Mouse (Mus musculus) kidney, embryonic 14.5 days (tissue): ENCODE measurements around the gene Abca17. TPM values are rescaled to one million over a fixed set of nuclear protein-coding genes. Genes with fewer than 3 reads are reported as not detected.
A peak's percentile ranks its signal among the peaks of the same experiment; 100 is the strongest.

Source experiments
- ATAC-seq: fragments of 200-750 bp; cut with Nextera tagmentation; 2 replicates; pipeline ENCODE4 v1.8.0; 2017; ENCODE audit warnings: moderate number of reproducible peaks, mild to moderate bottlenecking, moderate TSS enrichment, moderate library complexity; ENCODE audit not compliant: low FRiP score, low TSS enrichment
- H3K27ac ChIP-seq: fragments of 300-500 bp; sonication (generic); 2 replicates; pipeline ENCODE4 v1.5.1; 2014; ENCODE audit warnings: low read depth, mild to moderate bottlenecking, low read length, moderate library complexity, mixed read lengths
- H3K27me3 ChIP-seq: fragments of 300-500 bp; sonication (generic); 2 replicates; pipeline ENCODE4 v1.6.1; 2014; ENCODE audit warnings: mild to moderate bottlenecking, low read length; ENCODE audit not compliant: control insufficient read depth, insufficient read depth
- H3K36me3 ChIP-seq: fragments of 300-500 bp; sonication (generic); 2 replicates; pipeline ENCODE4 v1.6.1; 2014; ENCODE audit warnings: low read length, mixed read lengths; ENCODE audit not compliant: control insufficient read depth, insufficient read depth
- H3K4me1 ChIP-seq: fragments of 300-500 bp; sonication (generic); 2 replicates; pipeline ENCODE4 v1.6.1; 2014; ENCODE audit warnings: low read length, mixed read lengths; ENCODE audit not compliant: control insufficient read depth, insufficient read depth
- H3K4me2 ChIP-seq: fragments of 300-500 bp; sonication (generic); replicated peaks from 2 replicates; pipeline ENCODE4 v1.6.1; 2014; ENCODE audit warnings: low read depth, mild to moderate bottlenecking, low read length
- H3K4me3 ChIP-seq: fragments of 300-500 bp; sonication (generic); 2 replicates; pipeline ENCODE4 v1.5.1; 2014; ENCODE audit warnings: mild to moderate bottlenecking, low read length
- H3K9ac ChIP-seq: fragments of 300-500 bp; sonication (generic); 2 replicates; pipeline ENCODE4 v1.6.1; 2014; ENCODE audit warnings: low read depth, mild to moderate bottlenecking, low read length, moderate library complexity
- H3K9me3 ChIP-seq: fragments of 300-500 bp; sonication (generic); 2 replicates; pipeline ENCODE4 v1.6.1; 2016; ENCODE audit warnings: low read length; ENCODE audit not compliant: control insufficient read depth
- WGBS: fragments of 180-500 bp; shearing (Covaris S2); extraction: QIAGEN DNeasy Blood & Tissue Kit; methylation state at CpG from one replicate; pipeline ENCODE4 v1.1.7; 2014; 5-methylcytosine and 5-hydroxymethylcytosine counted together
- polyA plus RNA-seq: library from polyadenylated mRNA; unstranded; fragments of >200 nt; fragmentation: Nextera tagmentation; extraction: Ambion mirVana; gene quantifications from 2 replicates; pipeline ENCODE4 v1.2.1, GENCODE M21; 2014

Abca17 gene
- polyA plus RNA-seq, 1 experiment from 2014 or later = not detected

DNA sequence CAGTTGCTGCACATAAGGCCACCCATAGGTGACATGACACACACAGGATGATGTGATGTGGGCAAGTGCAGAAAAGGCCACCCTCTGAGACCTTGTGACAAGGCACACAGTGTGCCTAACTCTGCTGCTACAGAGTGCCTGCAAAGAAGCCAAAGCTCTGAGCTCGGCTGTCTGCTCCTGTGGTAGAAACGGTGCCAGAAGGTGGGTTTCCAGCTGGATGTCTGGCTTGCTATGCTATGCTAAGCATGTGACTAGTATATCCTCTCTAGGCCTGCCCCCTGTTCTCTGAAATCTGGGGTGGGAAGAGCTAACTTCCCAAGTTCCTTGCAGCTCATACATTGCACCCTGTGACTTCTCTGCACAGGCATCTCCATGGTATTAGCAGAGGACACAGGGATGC lies 86.1 kb downstream of the Abca17 start:
- Histone ChIP-seq H3K27ac (no peak overlapping the region), H3K9ac (no peak overlapping the region), H3K27me3 (no peaks in the 10 kb centered on the region), H3K9me3 (no peaks in the 10 kb centered on the region), H3K36me3 (no peaks in the 10 kb centered on the region), H3K4me1 (no peaks in the 10 kb centered on the region), H3K4me3 (no peak overlapping the region), H3K4me2 (no peak overlapping the region)
- ATAC-seq = no peak
- 82% methylated on average over 2 of the region's 2 CpGs for WGBS

DNA sequence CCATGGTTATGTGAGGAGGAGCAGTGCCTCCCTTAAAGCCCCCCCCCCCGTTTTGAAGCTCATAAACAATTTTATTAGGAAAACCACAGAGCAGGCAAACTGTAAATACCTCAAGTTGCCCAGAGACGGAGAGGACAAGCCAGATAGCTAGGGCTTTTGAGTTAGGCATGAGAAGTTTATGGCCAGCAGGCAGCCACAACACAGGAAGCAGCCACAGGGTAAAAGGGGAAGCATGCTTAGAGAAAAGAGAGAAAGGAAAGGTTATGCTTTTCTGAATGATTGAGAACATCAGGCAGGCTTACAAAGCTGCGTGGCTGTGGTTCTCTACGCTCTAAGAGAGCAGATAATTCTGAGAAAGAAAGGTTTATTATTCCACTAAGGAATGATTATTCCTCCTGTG lies 90.4 kb downstream of the Abca17 start:
- Histone ChIP-seq H3K9me3 (no peaks in the 10 kb centered on the region), H3K4me3 (no peak overlapping the region), H3K9ac (no peak overlapping the region), H3K27me3 (no peaks in the 10 kb centered on the region), H3K36me3 (no peaks in the 10 kb centered on the region), H3K4me1 (no peaks in the 10 kb centered on the region), H3K4me2 (no peak overlapping the region), H3K27ac (no peak overlapping the region)
- no peak for ATAC-seq
- 66% methylated on average over 4 of the region's 4 CpGs for whole genome bisulfite sequencing

DNA sequence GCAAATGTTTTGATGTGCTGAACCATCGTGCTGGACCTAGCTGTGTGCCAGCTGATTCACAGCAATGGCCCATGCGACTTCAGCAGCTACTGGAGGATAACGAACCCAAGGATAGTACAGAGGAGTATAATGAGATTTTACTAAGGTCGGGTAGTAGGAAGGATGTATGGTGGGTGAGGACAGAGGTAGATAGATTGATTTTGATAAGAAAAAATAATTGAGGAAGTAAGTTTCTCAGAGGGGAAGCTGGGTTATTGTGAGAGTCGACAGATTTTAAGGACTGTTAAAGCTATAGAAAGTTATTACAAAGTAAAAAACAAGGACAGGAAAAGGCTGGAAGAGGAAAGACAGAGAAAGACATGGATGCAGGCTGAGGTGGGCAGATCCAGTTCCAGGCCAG lies 91.2 kb downstream of the Abca17 start:
- no peak for ATAC-seq
- Histone ChIP-seq H3K27me3 (no peaks in the 10 kb centered on the region), H3K9me3 (no peaks in the 10 kb centered on the region), H3K4me3 (no peak overlapping the region), H3K36me3 (no peaks in the 10 kb centered on the region), H3K4me1 (no peaks in the 10 kb centered on the region), H3K4me2 (no peak overlapping the region), H3K27ac (no peak overlapping the region), H3K9ac (no peak overlapping the region)
- 71% methylated on average over 5 of the region's 5 CpGs for WGBS

DNA sequence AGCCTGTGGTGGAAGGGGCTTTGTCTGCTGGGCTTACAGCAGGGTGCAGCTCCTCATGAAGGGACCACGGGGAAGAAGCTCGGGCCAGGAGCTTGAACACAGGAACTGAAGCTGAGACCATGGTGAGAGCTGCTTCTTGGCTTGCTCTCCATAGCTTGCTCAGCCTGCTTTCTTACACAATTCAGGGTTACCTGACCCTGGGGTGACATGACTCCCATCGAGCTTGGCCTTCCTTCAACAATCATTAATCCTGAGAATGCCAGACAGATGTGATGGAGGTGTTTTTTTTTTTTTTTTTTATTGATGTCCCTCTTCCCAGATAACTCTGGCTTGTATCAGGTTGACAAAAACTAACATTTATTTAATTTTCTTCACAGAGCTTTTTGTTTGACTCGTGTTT lies 91.9 kb downstream of the Abca17 start:
- 54% methylated on average over 4 of the region's 4 CpGs for WGBS
- ATAC-seq = no peak
- H3K4me3 ChIP-seq = no peak overlapping the region
- no peaks in the 10 kb centered on the region for H3K4me1 ChIP-seq
- no peak overlapping the region for H3K4me2 ChIP-seq
- H3K9me3 ChIP-seq = no peaks in the 10 kb centered on the region
- no peaks in the 10 kb centered on the region for H3K36me3 ChIP-seq
- no peak overlapping the region for H3K9ac ChIP-seq
- no peaks in the 10 kb centered on the region for H3K27me3 ChIP-seq
- H3K27ac ChIP-seq = no peak overlapping the region

DNA sequence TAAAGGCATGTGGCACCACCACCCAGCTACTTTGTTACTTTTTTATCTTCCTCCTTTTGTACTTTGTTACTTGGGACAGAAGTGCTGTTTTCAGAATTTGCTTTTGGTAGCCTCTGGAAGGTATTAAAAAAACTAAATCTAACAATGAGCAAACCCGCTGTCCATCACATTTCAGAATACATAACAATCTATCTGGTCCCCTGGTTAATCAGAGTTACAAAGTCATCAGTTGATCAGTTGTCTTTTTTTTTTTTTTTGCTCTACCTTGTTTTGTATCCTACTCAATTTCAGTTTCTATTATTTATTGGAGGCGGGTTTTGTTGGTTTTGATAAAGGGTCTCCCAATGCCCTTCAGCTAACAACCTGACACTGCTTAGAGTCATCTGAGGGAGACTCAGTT lies 98.5 kb downstream of the Abca17 start:
- no peaks in the 10 kb centered on the region for H3K9me3 ChIP-seq
- H3K4me3 ChIP-seq = 0 out of 2 replicates have a peak overlapping the region, but pooled peaks have one; percentile 85
- H3K27me3 ChIP-seq = no peaks in the 10 kb centered on the region
- WGBS = 94% methylated on average over 2 of the region's 2 CpGs
- ATAC-seq = no peak
- peaks cover 8% of the 10 kb centered on the region; the same call in 1 of the 2 replicates for H3K4me1 ChIP-seq
- H3K27ac ChIP-seq = no peak overlapping the region
- H3K9ac ChIP-seq = no peak overlapping the region
- no peak overlapping the region for H3K4me2 ChIP-seq
- peaks cover 21% of the 10 kb centered on the region for H3K36me3 ChIP-seq

DNA sequence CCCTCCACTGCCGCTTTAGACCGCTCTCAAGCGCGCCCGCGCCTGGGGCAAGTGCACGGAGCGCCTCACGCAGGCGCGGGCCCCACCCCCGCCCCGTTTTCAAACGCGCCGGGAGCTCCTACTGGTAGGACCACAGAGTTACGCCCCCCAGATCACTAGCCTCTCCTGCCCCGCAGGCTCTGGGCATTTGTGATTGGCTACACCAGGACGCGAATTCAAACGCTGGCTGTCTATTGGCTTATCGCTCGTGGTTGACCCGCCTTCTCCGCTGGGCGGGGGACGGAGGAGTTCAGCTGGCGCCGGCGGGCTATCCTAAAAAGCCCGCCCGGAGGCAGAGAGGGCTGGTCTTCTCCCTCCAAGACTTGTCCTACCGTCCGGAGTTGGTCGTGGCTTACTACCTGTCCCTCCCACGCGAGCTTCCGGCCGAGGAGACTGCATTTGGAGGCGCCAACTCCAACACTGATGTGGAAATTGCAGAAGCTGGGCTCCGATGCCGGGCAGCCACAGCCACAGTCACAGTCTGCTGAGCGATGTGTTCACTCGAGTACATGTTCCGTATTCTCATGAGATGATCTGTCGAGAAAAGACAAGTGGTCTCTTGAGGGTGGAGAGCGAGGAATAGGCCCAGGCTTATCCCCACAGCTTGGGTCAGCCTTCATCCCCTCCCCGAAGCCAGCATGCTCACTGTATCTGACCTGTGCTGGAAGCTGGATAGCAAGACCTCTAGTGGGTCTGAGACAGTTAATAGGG lies 99.4 kb downstream of the Abca17 start, which contains the start of gene Ccnf:
Gene Ccnf (minus strand): TSS at position 165 of the 750 bp plus-strand sequence.
- peak within 1 kb of the TSS; percentile 89 for H3K9ac ChIP-seq
- no peaks in the 10 kb centered on the region for H3K9me3 ChIP-seq
- peaks cover 8% of the 10 kb centered on the region; the same call in 1 of the 2 replicates for H3K4me1 ChIP-seq
- under 1% methylated on average over 48 of the region's 48 CpGs for WGBS
- H3K36me3 ChIP-seq = peaks cover 27% of the 10 kb centered on the region
- H3K27me3 ChIP-seq = no peaks in the 10 kb centered on the region
- peak; percentile 100 for ATAC-seq
- peak within 1 kb of the TSS; percentile 76 for H3K27ac ChIP-seq
- peak within 1 kb of the TSS; percentile 65 for H3K4me2 ChIP-seq
- peak within 1 kb of the TSS; percentile 85 for H3K4me3 ChIP-seq

DNA sequence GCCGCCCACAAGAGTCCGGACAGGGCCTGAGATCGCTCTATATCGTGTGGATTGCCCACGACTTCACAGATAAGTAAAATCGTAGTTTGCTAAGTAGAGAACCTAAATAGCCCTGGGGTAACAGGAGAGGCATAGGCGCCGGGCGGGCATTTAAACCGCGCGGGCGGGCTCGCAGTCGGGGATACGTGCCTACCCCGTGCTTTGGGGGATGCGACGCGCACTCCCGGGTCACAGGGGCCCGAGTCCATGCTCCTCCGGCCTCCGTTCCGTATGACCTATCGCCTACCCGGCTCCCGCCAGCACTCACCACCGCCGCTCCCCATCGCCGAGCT lies 99.9 kb downstream of the Abca17 start:
- H3K4me3 ChIP-seq = peak overlapping the region; percentile 85
- H3K9me3 ChIP-seq = no peaks in the 10 kb centered on the region
- peak overlapping the region; percentile 65 for H3K4me2 ChIP-seq
- H3K4me1 ChIP-seq = peaks cover 8% of the 10 kb centered on the region; the same call in 1 of the 2 replicates
- peak overlapping the region; percentile 89 for H3K9ac ChIP-seq
- peak overlapping the region; percentile 60; the same call in 1 of the 2 replicates for H3K27ac ChIP-seq
- no peaks in the 10 kb centered on the region for H3K27me3 ChIP-seq
- H3K36me3 ChIP-seq = peaks cover 31% of the 10 kb centered on the region
- WGBS = under 1% methylated on average over 32 of the region's 32 CpGs
- no peak for ATAC-seq

DNA sequence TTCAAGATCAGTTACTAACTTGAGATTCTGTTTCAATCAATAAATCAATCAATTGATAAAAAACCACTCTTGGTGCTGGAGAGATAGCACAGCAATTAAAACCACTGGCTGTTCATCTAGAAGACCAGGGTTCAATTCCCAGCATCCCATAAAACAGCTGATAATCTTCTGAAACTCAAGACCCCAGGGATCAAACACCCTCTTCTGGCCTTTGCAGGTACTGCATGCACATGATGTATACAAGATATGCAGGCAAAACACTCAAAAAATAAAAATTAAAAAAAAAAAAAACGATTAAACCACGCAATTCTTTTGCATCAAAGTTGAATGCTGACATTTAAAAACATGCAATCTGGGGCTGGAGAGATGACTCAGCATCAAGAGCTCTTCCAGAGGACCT lies 102.2 kb downstream of the Abca17 start:
- peaks cover 9% of the 10 kb centered on the region; the same call in 1 of the 2 replicates for H3K9me3 ChIP-seq
- no peak for ATAC-seq
- H3K27ac ChIP-seq = no peak overlapping the region
- no peak overlapping the region for H3K9ac ChIP-seq
- H3K4me1 ChIP-seq = peaks cover 8% of the 10 kb centered on the region; the same call in 1 of the 2 replicates
- no peaks in the 10 kb centered on the region for H3K27me3 ChIP-seq
- no peak overlapping the region for H3K4me2 ChIP-seq
- WGBS = 96% methylated on average over 2 of the region's 2 CpGs
- H3K36me3 ChIP-seq = peaks cover 50% of the 10 kb centered on the region
- H3K4me3 ChIP-seq = peak overlapping the region; percentile 85; the same call in 1 of the 2 replicates

DNA sequence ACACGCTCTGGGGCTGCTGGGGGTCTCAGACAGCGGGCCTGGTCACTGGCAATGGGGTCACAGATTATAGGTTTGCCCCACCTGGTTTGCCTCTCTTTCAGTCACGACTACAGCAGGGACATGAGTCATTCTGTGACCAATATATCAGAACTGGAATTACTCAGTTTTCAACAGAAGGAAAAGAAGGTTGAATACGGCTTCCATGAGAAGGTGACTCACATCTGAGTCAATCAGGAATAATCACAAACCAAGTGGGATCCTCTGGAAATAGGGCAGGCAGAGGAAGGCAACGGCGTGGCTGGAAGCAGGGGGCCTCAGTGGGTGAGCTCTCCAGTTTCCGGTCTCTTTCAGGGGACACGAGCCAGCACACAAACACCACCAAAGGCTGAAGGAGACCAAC lies 106.8 kb downstream of the Abca17 start:
- Histone ChIP-seq H3K36me3 (peaks cover 92% of the 10 kb centered on the region), H3K4me2 (no peak overlapping the region), H3K27me3 (no peaks in the 10 kb centered on the region), H3K4me3 (no peak overlapping the region), H3K27ac (no peak overlapping the region), H3K9me3 (peaks cover 9% of the 10 kb centered on the region; the same call in 1 of the 2 replicates), H3K9ac (no peak overlapping the region), H3K4me1 (no peaks in the 10 kb centered on the region)
- 96% methylated on average over 8 of the region's 8 CpGs for WGBS
- no peak for ATAC-seq
